Mouse (Mus musculus) NIH3T3 (cell line): ENCODE measurements around the gene Fosl1.
A peak's percentile ranks its signal among the peaks of the same experiment; 100 is the strongest.

Experiments
- DNase-seq: peaks from one replicate; pipeline ENCODE4 v3.0.0-alpha.2; 2012; ENCODE audit warnings: low read depth

The Fosl1 gene

DNA sequence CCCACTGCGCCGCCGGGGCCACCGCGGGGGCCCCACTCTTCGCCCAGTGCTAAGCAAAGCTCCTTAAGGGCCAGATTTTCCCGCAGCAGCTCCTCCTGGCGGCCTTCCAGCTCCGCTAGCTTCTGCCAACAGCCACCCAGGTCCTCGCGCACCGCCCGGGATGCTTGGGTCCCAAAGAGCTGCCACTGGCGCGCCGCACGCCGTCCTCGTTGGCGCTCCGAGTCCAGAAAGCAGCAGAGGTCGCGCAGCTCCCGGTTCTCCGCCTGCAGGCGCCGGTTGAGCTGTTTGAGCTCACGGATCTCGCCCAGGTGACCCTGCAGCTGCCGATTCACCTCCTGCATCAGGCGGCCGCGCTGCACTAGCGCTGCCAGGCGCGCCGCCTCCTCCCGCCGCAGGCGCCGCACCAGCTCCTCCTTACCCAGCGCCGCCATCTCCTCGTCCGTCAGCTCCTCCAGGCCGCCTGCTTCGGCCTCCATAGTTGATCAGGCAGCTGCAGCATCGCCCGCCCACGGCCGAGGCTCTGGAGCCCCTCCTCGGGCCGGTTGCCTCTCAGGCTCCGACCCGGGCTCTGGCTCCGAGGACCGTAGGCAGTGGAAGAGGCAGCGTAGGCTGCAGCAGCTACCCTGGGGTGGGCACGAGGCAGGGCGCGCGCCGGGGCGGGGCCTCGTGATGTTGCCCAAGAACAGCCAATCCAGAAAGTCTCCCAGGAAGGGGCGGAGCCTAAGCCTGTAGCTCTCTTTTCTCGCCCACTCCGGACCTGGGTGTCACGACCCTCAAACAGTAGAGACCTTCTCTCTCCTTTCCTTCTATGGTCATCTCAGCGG, 9.8 kb downstream of the Fosl1 start:
- peak; percentile 99 for DNase-seq

DNA sequence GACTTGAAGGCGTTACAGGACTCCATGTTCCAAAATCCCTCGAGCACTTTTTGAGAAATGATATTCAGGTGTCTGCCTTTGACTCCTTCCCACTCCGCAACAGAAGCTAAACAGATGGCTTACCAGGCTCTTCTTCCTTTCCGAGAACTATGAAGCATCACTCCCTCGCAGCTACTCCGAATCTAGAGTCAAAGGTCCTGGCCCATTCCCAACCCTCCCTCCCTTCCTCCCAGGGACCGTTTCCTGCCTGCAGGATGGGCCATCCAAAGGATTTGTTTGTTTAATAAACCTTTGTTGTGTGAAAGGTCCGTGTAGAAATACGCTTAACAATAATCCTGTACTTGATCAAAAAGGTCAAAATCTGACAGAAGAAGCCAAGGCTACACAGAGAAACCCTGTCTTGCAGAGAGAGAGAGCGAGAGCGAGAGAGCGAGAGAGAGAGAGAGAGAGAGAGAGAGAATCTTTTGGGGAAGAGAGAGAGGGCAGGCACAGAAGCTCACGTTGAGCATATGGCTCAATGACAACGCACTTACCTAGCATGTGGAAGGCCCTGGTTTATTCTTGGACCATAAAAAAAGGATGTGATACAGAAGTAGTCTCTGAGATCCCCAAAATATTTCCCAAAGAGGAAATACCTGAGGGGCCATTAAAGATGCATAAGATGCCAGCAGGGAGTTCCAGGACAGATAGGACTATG, 10.5 kb downstream of the Fosl1 start, which contains the start of gene Ccdc85b:
Ccdc85b (minus strand) TSS at position 149 of the 697 bp plus-strand sequence.
- no peak for DNase-seq

DNA sequence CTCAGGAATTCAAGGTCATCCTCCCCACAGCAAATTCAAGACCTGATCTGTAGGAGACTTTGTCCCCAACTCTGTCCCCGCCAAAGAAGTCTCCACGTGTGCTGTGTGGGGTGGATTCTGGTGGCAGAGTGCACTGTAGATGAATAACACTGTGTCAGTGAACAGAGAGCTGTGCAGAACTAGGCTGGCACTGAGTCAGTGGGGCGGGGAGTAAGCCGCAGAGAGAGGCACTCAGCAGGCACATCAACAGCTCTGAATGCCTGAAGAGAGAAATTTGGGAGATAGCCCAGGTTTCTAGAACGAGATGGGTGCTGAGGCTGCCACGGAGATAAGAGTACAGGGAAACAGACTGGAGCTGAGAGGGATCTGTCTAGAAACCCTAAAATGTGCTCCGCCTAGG, 11.7 kb downstream of the Fosl1 start:
- peak; percentile 79 for DNase-seq

GRCm38 (mm10) chr19:5459896-5460295, 12.5 kb downstream of the Fosl1 start:
- DNase-seq = no peak

GRCm38 (mm10) chr19:5460465-5460911, 13.1 kb downstream of the Fosl1 start, which contains the start of gene Fibp:
TSS of gene Fibp (plus strand) at chr19:5460615.
- DNase-seq = peak; percentile 94

DNA sequence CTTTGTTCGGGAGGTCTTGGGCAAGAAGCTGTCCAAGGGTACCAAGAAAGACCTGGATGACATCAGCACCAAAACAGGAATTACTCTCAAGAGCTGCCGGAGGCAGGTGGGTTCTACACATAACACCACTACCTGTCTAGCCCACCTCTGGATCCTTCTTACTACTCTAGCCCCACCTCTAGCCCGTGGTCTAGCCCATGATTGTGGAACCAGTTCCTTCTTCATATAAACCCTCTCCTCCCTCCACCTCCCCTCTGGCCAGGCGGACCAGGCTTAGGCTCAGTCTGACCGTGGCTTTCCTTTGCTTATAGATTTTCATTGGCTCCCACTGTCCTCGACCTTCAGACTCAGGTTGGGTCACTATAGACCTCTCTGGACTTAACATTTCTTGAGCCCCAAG, 14.1 kb downstream of the Fosl1 start:
- no peak for DNase-seq

DNA sequence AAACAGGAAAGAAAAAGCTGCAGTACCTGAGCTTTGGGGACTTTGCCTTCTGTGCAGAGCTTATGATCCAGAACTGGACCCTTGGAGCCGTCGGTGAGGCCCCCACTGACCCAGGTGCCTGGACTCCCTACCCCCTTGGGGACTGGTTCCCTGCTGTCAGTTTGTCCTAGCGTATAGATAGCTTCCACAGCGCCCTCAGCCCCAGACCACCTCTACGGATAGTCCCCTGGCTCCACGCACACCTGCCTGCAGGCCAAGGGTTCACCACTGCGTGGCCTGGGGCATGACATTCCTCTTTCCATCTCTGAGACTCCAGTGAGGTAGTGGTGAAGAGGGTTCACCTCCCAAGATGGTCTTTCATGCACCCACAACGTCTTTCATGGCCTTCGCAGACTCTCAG, 15.9 kb downstream of the Fosl1 start:
- DNase-seq = no peak

DNA sequence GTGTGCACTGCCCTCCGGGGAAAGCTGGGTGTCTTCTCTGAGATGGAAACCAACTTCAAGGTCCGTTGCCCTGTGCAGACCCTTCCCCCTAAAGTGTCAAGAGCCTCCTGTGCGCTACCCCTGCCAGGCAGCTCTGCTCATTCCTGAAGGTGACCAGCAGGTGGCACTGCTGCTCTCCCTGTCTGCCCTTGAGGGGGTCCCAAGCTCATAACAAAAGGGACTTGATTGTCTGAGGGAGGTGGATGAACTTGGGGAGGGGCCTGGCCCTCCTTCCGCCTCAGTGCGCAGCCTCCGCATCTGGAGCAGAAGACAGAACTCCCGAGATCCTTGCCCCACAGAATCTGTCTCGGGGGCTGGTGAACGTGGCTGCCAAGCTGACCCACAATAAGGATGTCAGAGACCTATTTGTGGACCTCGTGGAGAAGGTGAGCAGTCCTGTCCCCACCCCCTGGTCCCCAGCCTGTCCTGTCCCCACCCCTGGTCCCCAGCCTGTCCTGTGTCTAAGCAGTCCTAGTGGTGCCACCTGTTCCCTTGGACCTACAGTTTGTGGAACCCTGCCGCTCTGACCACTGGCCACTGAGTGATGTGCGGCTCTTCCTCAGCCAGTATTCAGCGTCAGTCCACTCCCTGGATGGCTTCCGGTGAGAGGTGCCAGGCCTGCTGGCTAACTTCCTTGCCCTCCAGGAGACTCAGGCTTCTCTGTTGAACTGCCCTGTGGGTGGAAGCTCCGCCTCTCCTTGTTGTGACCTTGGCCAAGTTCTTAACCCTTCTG, 16.6 kb downstream of the Fosl1 start:
- peak; percentile 80 for DNase-seq

- no peak for DNase-seq
Observed at GRCm38 (mm10) chr19:5465037-5465436, 17.7 kb downstream of the Fosl1 start.

DNA sequence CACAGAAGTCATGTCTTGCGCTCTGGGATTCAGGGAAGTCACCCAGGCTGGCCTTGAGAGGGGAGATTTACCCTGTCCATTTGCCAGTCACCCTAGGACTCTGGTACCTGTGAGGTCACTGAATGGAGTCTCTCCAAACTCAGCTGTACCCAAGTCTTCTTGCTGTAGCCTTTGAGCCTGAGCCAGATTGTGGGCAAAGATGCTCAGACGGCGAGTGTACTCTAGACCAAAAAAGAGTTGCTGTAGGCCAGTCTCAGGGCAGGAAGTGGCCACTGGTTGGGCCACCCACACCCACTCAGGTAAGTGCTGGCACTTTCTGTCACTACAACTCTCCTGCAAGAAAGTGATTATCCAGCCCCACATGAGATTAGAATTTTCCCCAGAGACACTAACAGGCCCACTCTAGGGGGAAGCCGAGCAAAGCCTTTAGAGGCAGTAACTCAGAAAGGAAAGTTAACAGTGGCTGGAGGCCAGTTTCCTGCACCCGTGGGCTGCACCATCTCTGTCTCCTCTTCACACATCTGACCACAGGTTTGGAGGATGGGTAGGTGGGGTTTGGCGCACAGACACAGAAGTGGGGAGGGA, 19.7 kb downstream of the Fosl1 start:
- no peak for DNase-seq

GRCm38 (mm10) chr19:5468374-5468773, 21.0 kb downstream of the Fosl1 start, which contains the start of gene Ctsw:
TSS of gene Ctsw (minus strand) at chr19:5468507.
- DNase-seq = no peak

DNA sequence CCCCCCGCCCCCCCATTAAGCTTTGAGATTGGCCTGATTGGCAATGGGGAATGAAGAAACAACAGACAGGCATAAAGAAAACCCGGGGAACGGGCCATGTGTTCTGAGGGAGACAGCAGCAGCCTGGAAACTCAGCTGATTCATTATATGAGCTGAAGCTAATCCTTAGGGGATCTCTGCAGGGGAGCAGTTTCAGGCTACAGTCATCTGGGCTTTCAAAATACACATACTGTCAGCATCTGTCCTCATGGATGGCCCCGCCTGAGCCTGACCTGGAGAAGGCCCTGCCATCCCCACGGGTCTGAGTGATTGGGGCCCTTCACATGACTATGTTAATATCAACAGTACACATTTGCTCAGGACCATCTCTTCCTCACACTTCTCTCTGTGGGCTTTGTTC, 24.5 kb downstream of the Fosl1 start:
- DNase-seq = peak; percentile 89

DNA sequence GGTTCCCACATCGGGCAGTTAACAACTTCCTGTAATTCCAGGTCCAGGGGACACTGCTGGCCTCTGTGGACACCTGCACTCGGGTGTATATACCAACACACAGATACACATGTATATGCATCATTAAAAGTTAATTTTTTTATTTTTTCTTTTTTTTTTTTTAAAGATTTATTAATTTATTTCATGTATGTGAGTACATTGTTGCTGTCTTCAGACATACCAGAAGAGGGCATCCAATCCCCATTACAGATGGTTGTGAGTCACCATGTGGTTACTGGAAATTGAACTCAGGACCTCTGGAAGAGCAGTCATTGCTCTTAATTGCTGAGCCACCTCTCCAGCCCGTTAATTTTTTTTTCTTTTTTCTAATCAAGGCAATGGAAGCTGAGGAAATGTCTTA, 25.5 kb downstream of the Fosl1 start:
- DNase-seq = peak; percentile 73

GRCm38 (mm10) chr19:5473720-5474119, 26.4 kb downstream of the Fosl1 start, which contains the start of gene Efemp2:
TSS of gene Efemp2 (plus strand) at chr19:5473954.
- peak; percentile 99 for DNase-seq

GRCm38 (mm10) chr19:5474281-5475068, 27.1 kb downstream of the Fosl1 start:
- peak; percentile 84 for DNase-seq

GRCm38 (mm10) chr19:5475069-5475714, 27.8 kb downstream of the Fosl1 start:
- DNase-seq = no peak

DNA sequence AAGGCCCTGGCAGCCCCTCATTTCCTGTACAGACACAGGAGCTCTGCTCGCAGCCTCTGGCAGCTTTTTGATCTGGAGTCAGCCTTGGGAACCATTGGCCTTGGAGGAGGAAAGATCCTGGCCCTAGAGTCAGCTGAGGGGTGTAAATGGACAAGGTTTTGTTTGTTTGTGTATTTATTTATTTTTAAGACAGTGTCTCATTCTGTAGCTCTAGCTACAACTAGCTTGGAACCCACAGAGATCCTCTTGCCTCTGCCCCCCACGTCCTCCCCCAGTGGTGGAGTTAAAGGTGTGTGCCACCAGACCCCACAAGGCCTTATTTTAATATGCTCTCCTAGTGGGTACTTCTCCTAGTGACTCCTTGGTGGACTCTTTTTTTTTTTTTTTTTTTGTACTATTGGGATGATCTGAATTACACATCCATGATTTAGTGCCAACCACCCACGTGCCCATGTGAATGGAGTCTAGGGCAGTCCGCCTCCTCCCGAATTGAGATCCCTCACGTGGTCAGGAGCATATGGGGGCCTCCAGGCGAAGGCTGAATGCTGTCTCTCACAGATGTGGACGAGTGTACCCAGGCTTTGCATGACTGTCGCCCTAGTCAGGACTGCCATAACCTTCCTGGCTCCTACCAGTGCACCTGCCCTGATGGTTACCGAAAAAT, 29.8 kb downstream of the Fosl1 start:
- peak; percentile 48 for DNase-seq

DNA sequence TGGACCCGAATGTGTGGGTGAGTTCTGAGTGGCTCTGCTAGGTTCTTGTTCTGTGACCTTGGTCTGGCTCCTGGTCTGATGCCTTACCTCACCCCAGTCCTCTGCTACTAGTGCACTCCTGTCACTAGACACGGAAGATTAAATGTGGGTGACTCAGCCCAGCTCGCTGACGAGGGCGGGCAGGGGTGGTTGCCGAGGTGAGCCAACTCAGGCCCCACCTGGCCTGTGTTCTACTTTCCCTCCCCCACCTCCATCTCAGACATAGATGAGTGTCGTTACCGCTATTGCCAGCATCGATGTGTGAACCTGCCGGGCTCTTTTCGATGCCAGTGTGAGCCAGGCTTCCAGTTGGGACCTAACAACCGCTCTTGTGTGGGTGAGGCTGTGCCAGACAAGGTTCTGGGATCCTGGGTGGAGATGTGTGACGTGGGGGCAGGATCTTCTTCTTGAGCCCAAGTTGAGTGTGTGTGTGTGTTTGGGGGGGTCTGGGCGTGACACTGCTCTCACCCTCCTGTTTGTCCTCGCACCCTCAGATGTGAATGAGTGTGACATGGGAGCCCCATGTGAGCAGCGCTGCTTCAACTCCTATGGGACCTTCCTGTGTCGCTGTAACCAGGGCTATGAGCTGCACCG, 30.4 kb downstream of the Fosl1 start:
- no peak for DNase-seq

- no peak for DNase-seq
Observed at GRCm38 (mm10) chr19:5480016-5480415, 32.7 kb downstream of the Fosl1 start.
